Mouse (Mus musculus): ENCODE data around the gene Nr1h2.

DNA sequence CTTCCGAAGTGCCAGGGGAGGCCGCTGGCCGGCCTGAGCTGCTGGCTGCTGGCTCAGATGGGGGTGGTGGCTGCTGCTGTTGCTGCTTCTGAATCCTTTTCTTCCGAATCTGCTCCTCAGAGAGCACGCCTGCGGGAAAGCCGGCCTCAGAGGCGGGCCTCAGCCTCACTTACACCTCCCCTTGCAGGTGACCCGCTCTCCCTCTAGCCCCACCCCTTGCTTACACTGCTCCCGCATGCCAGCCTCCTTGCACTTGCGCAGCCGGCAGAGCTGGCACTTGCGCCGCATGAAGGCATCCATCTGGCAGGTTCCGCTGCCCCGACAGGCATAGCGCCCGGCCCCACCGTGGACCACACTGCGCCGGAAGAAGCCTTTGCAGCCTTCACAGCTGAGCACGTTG lies 2.0 kb downstream of the Nr1h2 start:
- TF ChIP-seq CTCF (conservative IDR thresholded peaks at IDR 0.05 in 1 of 2, IDR thresholded peaks at IDR 0.05 in 1 of 2; ENCODE audit: low read depth in 2 of 2, low read length in 2 of 2) (no peak), PAX5 (IDR thresholded peaks at IDR 0.05; ENCODE audit: low read length) (no peak), POLR2A (IDR thresholded peaks at IDR 0.05; ENCODE audit: low read depth, low read length) (no peak), MYC (IDR thresholded peaks at IDR 0.05; ENCODE audit: low read depth, low read length) (no peak), USF2 (conservative IDR thresholded peaks at IDR 0.05; ENCODE audit: low read depth, low read length) (no peak), EP300 (IDR thresholded peaks at IDR 0.05; ENCODE audit: low read length) (no peak), KAT2A (IDR thresholded peaks at IDR 0.05; ENCODE audit: insufficient replicate concordance, low read length) (no peak), POLR2AphosphoS2 (IDR thresholded peaks at IDR 0.05; ENCODE audit: low read depth, low read length) (no peak), NELFE (IDR thresholded peaks at IDR 0.05; ENCODE audit: low read depth, low read length) (no peak), BHLHE40 (IDR thresholded peaks at IDR 0.05; ENCODE audit: low read depth, low read length) (no peak), ELF1 (IDR thresholded peaks at IDR 0.05; ENCODE audit: low read depth, low read length) (no peak)

Measured in CH12.LX (cell line).